Mouse (Mus musculus) midbrain, embryonic 16.5 days (tissue): ENCODE measurements around the gene Esr1. TPM values are rescaled to one million over a fixed set of nuclear protein-coding genes. Genes with fewer than 3 reads are reported as not detected.

Experiments used
- ATAC-seq: fragments of 200-750 bp; cut with Nextera tagmentation; 2 replicates; pipeline ENCODE4 v1.8.0; 2017; ENCODE audit warnings: moderate TSS enrichment
- H3K27ac ChIP-seq: fragments of 300-500 bp; sonication (generic); 2 replicates; pipeline ENCODE4 v1.5.1; 2014; ENCODE audit warnings: mild to moderate bottlenecking, low read length, mixed read lengths
- H3K27me3 ChIP-seq: fragments of 300-500 bp; sonication (generic); 2 replicates; pipeline ENCODE4 v1.6.1; 2014; ENCODE audit warnings: low read depth, low read length, mixed read lengths; ENCODE audit not compliant: control insufficient read depth, insufficient read depth
- H3K36me3 ChIP-seq: fragments of 300-500 bp; sonication (generic); 2 replicates; pipeline ENCODE4 v1.6.1; 2014; ENCODE audit warnings: mild to moderate bottlenecking, low read length, moderate library complexity, mixed read lengths; ENCODE audit not compliant: control insufficient read depth, insufficient read depth
- H3K4me1 ChIP-seq: fragments of 300-500 bp; sonication (generic); 2 replicates; pipeline ENCODE4 v1.6.1; 2014; ENCODE audit warnings: mild to moderate bottlenecking, low read length, mixed read lengths; ENCODE audit not compliant: control insufficient read depth, insufficient read depth
- H3K4me2 ChIP-seq: fragments of 300-500 bp; sonication (generic); 2 replicates; pipeline ENCODE4 v1.6.1; 2014; ENCODE audit warnings: mild to moderate bottlenecking, low read length, mixed read lengths
- H3K4me3 ChIP-seq: fragments of 300-500 bp; sonication (generic); 2 replicates; pipeline ENCODE4 v1.5.1; 2014; ENCODE audit warnings: low read depth, mild to moderate bottlenecking, low read length, moderate library complexity, mixed read lengths
- H3K9ac ChIP-seq: fragments of 300-500 bp; sonication (generic); 2 replicates; pipeline ENCODE4 v1.6.1; 2014; ENCODE audit warnings: low read depth, low read length, mixed read lengths
- H3K9me3 ChIP-seq: fragments of 300-500 bp; sonication (generic); replicated peaks from 2 replicates; pipeline ENCODE4 v1.6.1; 2014; ENCODE audit warnings: mild to moderate bottlenecking, low read length, mixed read lengths; ENCODE audit not compliant: control insufficient read depth, poor library complexity, severe bottlenecking
- WGBS: fragments of 180-500 bp; shearing (Covaris S2); extraction: QIAGEN DNeasy Blood & Tissue Kit; methylation state at CpG from one replicate; pipeline ENCODE4 v1.1.7; 2014; 5-methylcytosine and 5-hydroxymethylcytosine counted together
- polyA plus RNA-seq: library from polyadenylated mRNA; unstranded; fragments of >200 nt; fragmentation: Nextera tagmentation; extraction: Ambion mirVana; gene quantifications from 2 replicates; pipeline ENCODE4 v1.2.1, GENCODE M21; 2015

The Esr1 gene
- polyA plus RNA-seq, 1 experiment from 2014 or later = 0.63 TPM

DNA sequence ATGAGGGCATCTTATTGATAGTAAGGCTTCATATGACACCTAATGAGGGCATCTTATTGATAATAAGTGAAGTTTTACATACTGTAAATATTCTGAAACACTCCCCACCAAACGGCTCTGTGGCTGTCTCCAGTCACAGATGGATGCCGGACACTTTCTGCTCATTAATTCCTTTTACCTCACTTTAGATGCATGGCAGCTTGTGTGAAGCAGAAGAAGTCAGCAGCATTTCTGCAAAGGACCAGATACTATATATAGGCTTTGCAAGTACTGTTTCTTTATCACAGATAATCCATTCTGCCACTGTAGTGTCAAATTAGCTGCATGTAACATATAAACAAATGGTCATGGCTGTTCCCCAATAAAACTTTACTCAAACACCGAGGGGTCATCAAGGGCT is 274.1 kb downstream of the Esr1 start:
- Histone ChIP-seq H3K27me3 (no peaks in the 10 kb centered on the region), H3K4me3 (no peak overlapping the region), H3K9me3 (no peaks in the 10 kb centered on the region), H3K4me2 (no peak overlapping the region), H3K36me3 (no peaks in the 10 kb centered on the region), H3K9ac (no peak overlapping the region), H3K27ac (no peak overlapping the region), H3K4me1 (no peaks in the 10 kb centered on the region)
- WGBS = 82% methylated on average over 3 of the region's 3 CpGs
- 0 out of 2 replicates have a peak, but pooled peaks have one; percentile 5 for ATAC-seq

GRCm38 (mm10) chr10:4885961-4886360 is 274.6 kb downstream of the Esr1 start:
- Histone ChIP-seq H3K4me1 (no peaks in the 10 kb centered on the region), H3K9me3 (no peaks in the 10 kb centered on the region), H3K27me3 (no peaks in the 10 kb centered on the region), H3K9ac (no peak overlapping the region), H3K4me3 (no peak overlapping the region), H3K4me2 (no peak overlapping the region), H3K27ac (no peak overlapping the region), H3K36me3 (no peaks in the 10 kb centered on the region)
- peak; percentile 51; the same call in 1 of the 2 replicates for ATAC-seq
- 79% methylated on average over 8 of the region's 8 CpGs for WGBS

DNA sequence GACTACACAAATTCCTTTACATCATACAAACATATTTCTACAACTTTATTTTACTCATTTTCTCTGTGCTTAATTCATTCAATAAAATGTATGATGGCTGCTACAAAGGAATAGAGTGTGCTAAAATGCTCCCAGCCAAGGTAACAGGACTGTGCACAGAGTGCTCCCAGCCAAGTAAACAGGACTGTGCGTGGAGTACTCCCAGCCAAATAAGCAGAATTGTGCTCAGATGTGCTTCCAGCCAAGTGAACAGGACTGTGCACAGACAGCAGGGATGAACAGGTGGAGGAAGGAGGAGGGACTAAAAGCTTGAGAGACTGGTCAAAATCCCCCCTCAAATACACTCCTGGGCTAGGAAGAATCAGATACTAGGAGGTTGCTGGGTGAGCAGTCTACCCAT is 282.1 kb downstream of the Esr1 start:
- Histone ChIP-seq H3K4me3 (no peak overlapping the region), H3K9ac (no peak overlapping the region), H3K27me3 (no peaks in the 10 kb centered on the region), H3K4me2 (no peak overlapping the region), H3K27ac (no peak overlapping the region), H3K4me1 (no peaks in the 10 kb centered on the region), H3K36me3 (no peaks in the 10 kb centered on the region), H3K9me3 (no peaks in the 10 kb centered on the region)
- no peak for ATAC-seq
- WGBS = 43% methylated on average over 1 of the region's 1 CpGs

DNA sequence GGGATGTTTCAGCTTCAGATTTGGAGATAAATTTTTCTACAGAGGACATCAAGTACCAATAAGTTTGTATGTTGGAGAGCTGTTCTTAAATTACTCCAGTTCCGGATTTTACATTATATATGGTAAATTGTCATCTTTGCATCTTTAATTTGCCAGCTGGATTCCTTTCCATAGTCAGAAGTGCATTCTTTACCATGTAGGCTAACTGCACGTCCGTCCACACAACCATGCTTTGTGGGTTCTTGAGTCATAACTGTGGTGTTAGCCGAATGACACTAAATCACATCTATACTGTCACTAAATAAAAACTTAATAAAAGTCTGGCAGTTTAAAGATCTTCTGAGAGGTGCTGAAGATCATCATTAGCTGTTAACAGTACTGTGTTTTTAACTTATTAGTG is 286.4 kb downstream of the Esr1 start:
- H3K36me3 ChIP-seq = no peaks in the 10 kb centered on the region
- no peak overlapping the region for H3K4me3 ChIP-seq
- H3K9ac ChIP-seq = no peak overlapping the region
- no peak for ATAC-seq
- H3K4me2 ChIP-seq = no peak overlapping the region
- WGBS = 89% methylated on average over 4 of the region's 4 CpGs
- no peaks in the 10 kb centered on the region for H3K27me3 ChIP-seq
- H3K27ac ChIP-seq = no peak overlapping the region
- no peaks in the 10 kb centered on the region for H3K4me1 ChIP-seq
- H3K9me3 ChIP-seq = no peaks in the 10 kb centered on the region

DNA sequence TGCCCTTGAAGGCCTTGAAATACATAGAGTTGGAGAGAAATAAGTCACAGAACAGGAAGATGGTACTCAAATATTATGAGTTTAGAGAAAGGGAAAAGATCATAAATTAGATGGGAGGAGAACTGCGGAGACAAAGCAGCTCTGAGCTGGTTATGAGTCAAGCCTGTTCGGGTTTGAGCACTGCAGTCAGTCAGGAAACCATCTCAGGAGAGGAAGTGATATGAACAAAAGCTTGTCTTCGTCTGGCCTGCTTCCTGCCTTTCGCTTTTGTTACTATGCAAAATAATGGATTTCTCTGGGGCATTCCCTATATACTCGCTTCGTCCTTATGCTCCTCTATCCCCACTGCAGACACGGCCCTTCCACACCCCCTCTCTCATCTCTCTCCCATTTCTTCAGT is 288.9 kb downstream of the Esr1 start:
- 74% methylated on average over 7 of the region's 7 CpGs for WGBS
- Histone ChIP-seq H3K27ac (no peak overlapping the region), H3K36me3 (no peaks in the 10 kb centered on the region), H3K4me1 (no peaks in the 10 kb centered on the region), H3K9me3 (no peaks in the 10 kb centered on the region), H3K9ac (no peak overlapping the region), H3K27me3 (no peaks in the 10 kb centered on the region), H3K4me3 (no peak overlapping the region), H3K4me2 (no peak overlapping the region)
- ATAC-seq = no peak

DNA sequence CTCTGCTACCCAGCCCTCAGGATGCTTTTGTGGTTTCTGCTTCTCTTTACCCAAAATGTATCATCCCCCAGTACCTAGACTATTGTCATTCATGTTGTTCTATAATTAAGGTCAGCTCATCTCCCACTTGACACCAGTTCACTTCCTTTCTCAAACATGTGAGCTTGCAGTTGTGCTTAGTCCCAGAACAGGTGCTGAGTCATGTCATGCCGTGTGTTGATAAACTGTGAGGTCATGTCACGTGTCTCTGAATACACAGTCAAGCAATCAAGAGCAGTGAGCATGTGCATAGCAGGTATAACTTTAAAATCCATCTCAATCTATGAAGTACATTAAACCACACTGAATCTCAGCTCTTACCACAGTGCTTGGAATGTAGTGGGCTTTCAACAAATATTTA is 297.9 kb downstream of the Esr1 start:
- 91% methylated on average over 2 of the region's 2 CpGs for WGBS
- ATAC-seq = no peak

DNA sequence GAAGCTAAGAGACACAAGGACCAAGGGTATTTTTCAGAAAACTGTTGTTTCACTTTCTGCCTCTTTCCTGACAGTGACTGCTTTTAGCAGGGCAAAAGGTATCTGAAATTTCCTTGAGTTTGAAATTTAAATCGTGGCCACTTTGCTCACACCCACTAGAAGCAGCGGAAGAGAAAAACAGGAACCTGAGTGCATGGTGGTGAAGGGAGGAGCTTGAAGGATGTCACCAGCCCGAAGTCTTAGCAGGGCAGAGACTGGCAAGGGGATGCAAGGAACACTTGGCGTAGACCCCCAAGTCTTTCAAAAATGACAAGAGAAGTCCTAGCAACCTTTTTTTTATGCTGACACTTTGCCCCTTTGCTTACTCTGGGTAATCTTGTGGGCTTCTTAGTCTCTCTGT is 299.1 kb downstream of the Esr1 start:
- Histone ChIP-seq H3K4me2 (no peak overlapping the region), H3K9me3 (no peaks in the 10 kb centered on the region), H3K9ac (no peak overlapping the region), H3K4me1 (no peaks in the 10 kb centered on the region), H3K27ac (no peak overlapping the region), H3K4me3 (no peak overlapping the region), H3K36me3 (no peaks in the 10 kb centered on the region), H3K27me3 (no peaks in the 10 kb centered on the region)
- ATAC-seq = no peak
- 92% methylated on average over 4 of the region's 4 CpGs for whole genome bisulfite sequencing

More for the DNA sequence above, 297.9 kb downstream of the Esr1 start:
- H3K4me2 ChIP-seq = no peak overlapping the region
- no peak overlapping the region for H3K27ac ChIP-seq
- H3K36me3 ChIP-seq = no peaks in the 10 kb centered on the region
- no peak overlapping the region for H3K9ac ChIP-seq
- H3K4me3 ChIP-seq = no peak overlapping the region
- H3K27me3 ChIP-seq = no peaks in the 10 kb centered on the region
- no peaks in the 10 kb centered on the region for H3K4me1 ChIP-seq
- H3K9me3 ChIP-seq = no peaks in the 10 kb centered on the region

DNA sequence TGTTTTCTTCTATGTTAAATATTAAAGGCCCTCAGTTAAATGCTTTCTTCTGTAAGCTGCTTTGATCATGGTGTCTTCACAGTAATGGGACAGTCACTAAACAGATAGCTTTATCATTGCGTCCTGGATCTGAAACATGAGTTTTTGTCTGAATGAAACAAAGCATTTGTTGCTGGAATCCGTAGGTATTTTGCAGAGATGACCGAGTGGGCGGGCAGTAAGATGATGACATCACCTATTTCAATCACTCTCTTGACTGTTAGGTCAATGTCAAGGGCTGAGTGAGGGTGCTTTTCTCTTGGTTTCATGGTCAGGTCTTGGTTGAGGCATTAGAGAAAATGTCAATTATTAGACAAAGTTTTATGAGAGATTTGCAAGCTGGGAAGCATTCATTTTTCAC is 307.7 kb downstream of the Esr1 start:
- no peak for ATAC-seq
- no peaks in the 10 kb centered on the region for H3K36me3 ChIP-seq
- 87% methylated on average over 4 of the region's 4 CpGs for WGBS
- no peak overlapping the region for H3K27ac ChIP-seq
- H3K27me3 ChIP-seq = no peaks in the 10 kb centered on the region
- H3K4me2 ChIP-seq = no peak overlapping the region
- H3K4me1 ChIP-seq = no peaks in the 10 kb centered on the region
- no peaks in the 10 kb centered on the region; the same call in 1 of the 2 replicates for H3K9me3 ChIP-seq
- no peak overlapping the region for H3K4me3 ChIP-seq
- no peak overlapping the region for H3K9ac ChIP-seq

GRCm38 (mm10) chr10:4923616-4924015 is 312.2 kb downstream of the Esr1 start:
- no peak for ATAC-seq
- WGBS = 83% methylated on average over 2 of the region's 2 CpGs

More at GRCm38 (mm10) chr10:4923616-4924015, 312.2 kb downstream of the Esr1 start:
- H3K9ac ChIP-seq = no peak overlapping the region
- no peak overlapping the region for H3K27ac ChIP-seq
- no peaks in the 10 kb centered on the region for H3K36me3 ChIP-seq
- no peak overlapping the region for H3K4me2 ChIP-seq
- no peak overlapping the region for H3K4me3 ChIP-seq
- H3K4me1 ChIP-seq = peaks cover 2% of the 10 kb centered on the region; the same call in 1 of the 2 replicates
- H3K27me3 ChIP-seq = no peaks in the 10 kb centered on the region
- H3K9me3 ChIP-seq = no peaks in the 10 kb centered on the region; the same call in 1 of the 2 replicates
